Mouse (Mus musculus) testis, adult 2 months (tissue): ENCODE data around the gene Mgll. TPM values are rescaled to one million over a fixed set of nuclear protein-coding genes. Genes with fewer than 3 reads are reported as not detected.

Experiments used
- H3K27ac ChIP-seq: fragments of 200-500 bp; 2 replicates; pipeline ENCODE4 v1.5.1; 2012; ENCODE audit warnings: low read depth, low read length; ENCODE audit not compliant: control insufficient read depth, insufficient read depth
- H3K27me3 ChIP-seq: fragments of 200-500 bp; 2 replicates; pipeline ENCODE4 v1.6.1; 2012; ENCODE audit warnings: mild to moderate bottlenecking, low read length, moderate library complexity; ENCODE audit not compliant: control insufficient read depth, insufficient read depth
- H3K36me3 ChIP-seq: fragments of 200-500 bp; 2 replicates; pipeline ENCODE4 v1.6.1; 2012; ENCODE audit warnings: mild to moderate bottlenecking, low read length; ENCODE audit not compliant: control insufficient read depth, insufficient read depth
- H3K4me1 ChIP-seq: fragments of 200-500 bp; 2 replicates; pipeline ENCODE4 v1.6.1; 2012; ENCODE audit warnings: low read length; ENCODE audit not compliant: control insufficient read depth, insufficient read depth
- H3K4me3 ChIP-seq: fragments of 200-500 bp; 2 replicates; pipeline ENCODE4 v1.5.1; 2012; ENCODE audit warnings: low read depth, mild to moderate bottlenecking, low read length, moderate library complexity, mixed read lengths; ENCODE audit not compliant: control insufficient read depth
- CTCF ChIP-seq: fragments of 200-500 bp; IDR thresholded peaks from 2 replicates; pipeline ENCODE4 v1.5.1; 2012; ENCODE audit warnings: low read depth, mild to moderate bottlenecking, inconsistent platforms, low read length, moderate library complexity; ENCODE audit not compliant: control insufficient read depth, insufficient read depth, insufficient replicate concordance
- POLR2A ChIP-seq: fragments of 200-500 bp; IDR thresholded peaks from 2 replicates; pipeline ENCODE4 v1.6.1; 2012; ENCODE audit warnings: low read depth, mild to moderate bottlenecking, inconsistent platforms, low read length, moderate library complexity; ENCODE audit not compliant: control insufficient read depth
- polyA plus RNA-seq: library from polyadenylated mRNA; depleted of rRNA; stranded (reverse); fragments of >200 nt; gene quantifications from 2 replicates; pipeline ENCODE4 v1.2.3, GENCODE M21; 2012

Mgll gene
- polyA plus RNA-seq, 1 experiment = 38.5 TPM

DNA sequence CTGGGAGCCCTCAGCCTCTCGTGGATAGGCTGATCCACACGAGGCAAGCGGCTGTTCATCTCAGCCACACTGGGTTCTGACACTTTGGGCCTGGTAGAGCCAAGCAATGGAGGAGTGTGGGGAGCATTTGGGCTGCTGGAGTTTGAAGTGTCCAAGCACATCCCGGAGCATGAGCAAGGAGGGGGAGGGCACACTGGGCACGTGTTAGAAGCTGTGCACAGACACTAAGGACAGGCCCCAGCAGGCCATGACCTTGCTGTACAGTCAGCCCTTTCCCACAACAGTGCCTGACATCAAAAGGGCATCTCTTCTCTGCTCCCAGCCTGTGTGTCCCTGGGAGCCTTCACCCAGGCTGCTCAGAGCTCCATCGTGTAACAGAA, 13.3 kb downstream of the Mgll start:
- Histone ChIP-seq H3K4me3 (no peak overlapping the region), H3K27ac (no peak overlapping the region)

GRCm38 (mm10) chr6:88741041-88741440, 16.8 kb downstream of the Mgll start:
- H3K27ac ChIP-seq = no peak overlapping the region
- peaks cover 1% of the 10 kb centered on the region for H3K36me3 ChIP-seq
- H3K4me1 ChIP-seq = peaks cover 4% of the 10 kb centered on the region; the same call in 1 of the 2 replicates
- no peaks in the 10 kb centered on the region for H3K27me3 ChIP-seq
- no peak overlapping the region for H3K4me3 ChIP-seq
- TF ChIP-seq CTCF (no peak), POLR2A (no peak)

More for the DNA sequence above, 13.3 kb downstream of the Mgll start:
- peaks cover 6% of the 10 kb centered on the region; the same call in 1 of the 2 replicates for H3K4me1 ChIP-seq
- TF ChIP-seq CTCF = no peak
- no peak for TF ChIP-seq POLR2A
- peaks cover 4% of the 10 kb centered on the region for H3K36me3 ChIP-seq
- no peaks in the 10 kb centered on the region for H3K27me3 ChIP-seq

DNA sequence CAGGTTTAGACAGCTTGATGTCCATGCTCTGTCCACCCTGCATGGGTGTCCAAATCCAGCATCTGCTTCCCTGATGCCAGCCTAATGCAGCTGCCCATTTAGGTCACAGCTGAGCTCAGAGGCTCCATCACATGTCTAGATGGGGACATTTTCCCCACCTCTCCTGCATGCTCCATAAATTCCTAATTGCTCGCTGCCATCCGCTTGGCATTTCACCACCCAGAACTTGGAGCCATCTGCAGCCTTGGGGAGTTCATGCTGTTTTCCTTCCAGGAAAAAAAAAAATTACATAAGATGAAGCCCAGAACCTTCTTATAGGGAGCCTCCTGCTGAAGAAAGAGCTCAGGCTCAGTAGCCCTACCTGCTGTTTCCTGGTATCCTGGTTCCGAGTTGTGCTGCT, 17.6 kb downstream of the Mgll start:
- no peak for TF ChIP-seq CTCF
- no peak for TF ChIP-seq POLR2A
- peaks cover 1% of the 10 kb centered on the region for H3K36me3 ChIP-seq
- H3K4me3 ChIP-seq = no peak overlapping the region
- no peaks in the 10 kb centered on the region for H3K27me3 ChIP-seq
- peaks cover 4% of the 10 kb centered on the region; the same call in 1 of the 2 replicates for H3K4me1 ChIP-seq
- no peak overlapping the region for H3K27ac ChIP-seq

DNA sequence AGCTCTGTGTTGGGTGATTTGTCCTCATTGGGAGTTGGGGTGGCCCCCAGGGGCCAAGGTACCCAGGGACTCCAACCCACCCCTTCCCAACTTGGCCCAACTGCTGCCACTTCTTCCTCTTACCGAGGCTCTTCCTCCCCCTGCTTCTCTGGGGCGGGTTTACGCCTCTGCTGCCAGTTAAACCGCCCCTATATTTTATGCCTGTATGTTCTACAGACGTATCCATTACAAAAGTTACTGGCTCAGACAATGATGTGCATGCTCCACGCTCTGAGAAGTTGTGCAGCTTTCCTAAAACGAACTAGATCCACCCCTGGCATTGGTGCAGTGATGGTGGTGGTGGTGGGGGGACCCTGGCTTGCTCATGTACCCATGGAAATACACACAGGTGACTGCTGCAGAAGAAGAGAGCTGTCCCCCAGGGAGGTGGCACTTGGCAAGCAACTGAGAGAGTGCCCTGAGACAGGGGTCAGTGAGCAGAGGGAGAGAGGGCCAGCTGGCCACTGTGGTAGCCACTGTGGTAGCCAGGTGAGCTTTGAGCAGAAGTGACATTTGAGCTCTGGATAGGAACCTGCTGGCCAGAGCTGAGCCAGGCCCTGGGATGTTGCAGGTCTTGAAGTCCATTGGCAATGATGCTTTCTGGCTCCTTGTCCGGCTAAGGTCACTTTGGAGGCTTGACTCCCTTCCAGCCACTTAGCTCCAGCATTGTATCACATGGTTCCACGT, 18.2 kb downstream of the Mgll start:
- Histone ChIP-seq H3K27me3 (no peaks in the 10 kb centered on the region), H3K36me3 (peaks cover 1% of the 10 kb centered on the region), H3K4me1 (no peaks in the 10 kb centered on the region), H3K27ac (no peak overlapping the region), H3K4me3 (no peak overlapping the region)
- TF ChIP-seq CTCF (no peak), POLR2A (no peak)

DNA sequence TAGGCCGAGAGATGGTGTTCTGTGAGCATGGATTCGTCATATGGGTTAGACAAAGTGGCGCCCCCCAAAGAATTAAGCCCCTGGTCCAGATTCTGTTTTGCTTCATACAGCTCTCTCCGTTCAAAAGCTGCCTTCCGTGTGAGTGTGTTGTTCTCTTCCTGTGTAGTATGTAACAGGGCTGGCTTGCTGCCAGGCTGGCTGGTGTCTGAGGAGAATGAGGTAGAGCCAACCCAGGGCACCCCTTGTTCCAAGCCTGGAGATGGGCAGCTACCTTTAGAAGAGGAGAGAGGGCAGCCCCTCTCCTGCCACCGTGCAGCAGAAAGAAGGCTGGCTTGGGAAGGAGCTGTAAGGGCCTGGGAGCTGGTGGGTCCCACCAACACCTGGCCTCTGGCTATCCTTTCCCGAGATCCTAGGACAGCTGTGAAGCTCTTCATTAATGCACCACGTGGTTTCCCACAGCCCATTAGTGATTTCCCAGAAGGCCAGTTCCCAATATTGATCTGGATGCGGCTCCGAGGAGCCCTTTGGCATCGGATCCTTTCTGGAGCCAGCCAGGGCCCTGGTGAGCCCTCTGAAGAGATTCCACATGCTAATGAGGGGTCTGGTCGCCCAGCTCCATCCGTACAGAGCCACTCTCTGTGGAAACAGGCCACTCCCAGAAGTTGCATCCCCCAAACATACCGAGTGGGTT, 19.5 kb downstream of the Mgll start:
- no peak overlapping the region for H3K4me3 ChIP-seq
- H3K4me1 ChIP-seq = no peaks in the 10 kb centered on the region
- no peaks in the 10 kb centered on the region for H3K27me3 ChIP-seq
- H3K27ac ChIP-seq = no peak overlapping the region
- TF ChIP-seq POLR2A (no peak), CTCF (no peak)
- no peaks in the 10 kb centered on the region; the same call in none of the 2 replicates for H3K36me3 ChIP-seq

DNA sequence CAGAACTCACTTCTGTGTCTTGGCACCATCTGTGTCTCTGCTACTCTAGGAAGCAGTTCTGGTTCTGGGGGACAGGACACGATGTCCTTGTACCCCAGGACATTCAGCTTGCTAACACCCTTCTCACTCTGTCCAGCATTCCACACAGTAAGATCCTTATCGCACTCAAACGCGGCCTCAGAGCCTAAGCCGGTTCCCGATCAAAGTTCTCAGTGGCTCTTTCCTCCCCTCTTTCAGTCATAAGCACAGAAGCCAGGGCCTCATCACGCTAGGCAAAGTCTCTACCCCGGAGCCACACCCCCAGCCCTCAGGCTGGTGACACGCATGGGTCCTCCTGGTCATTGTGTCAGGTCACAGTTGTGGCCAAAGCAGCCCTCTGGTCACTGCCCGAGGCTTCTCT, 20.8 kb downstream of the Mgll start:
- H3K4me3 ChIP-seq = no peak overlapping the region
- TF ChIP-seq POLR2A (no peak), CTCF (no peak)

GRCm38 (mm10) chr6:88746271-88746670, 22.1 kb downstream of the Mgll start:
- Histone ChIP-seq H3K36me3 (no peaks in the 10 kb centered on the region; the same call in none of the 2 replicates), H3K4me3 (no peak overlapping the region), H3K27me3 (no peaks in the 10 kb centered on the region), H3K4me1 (no peaks in the 10 kb centered on the region), H3K27ac (no peak overlapping the region)
- TF ChIP-seq POLR2A (no peak), CTCF (no peak)

More for the DNA sequence above, 20.8 kb downstream of the Mgll start:
- Histone ChIP-seq H3K4me1 (no peaks in the 10 kb centered on the region), H3K27me3 (no peaks in the 10 kb centered on the region), H3K27ac (no peak overlapping the region), H3K36me3 (no peaks in the 10 kb centered on the region; the same call in none of the 2 replicates)
